Mouse (Mus musculus) G1E (cell line): Measurements from ENCODE around the gene Gm15448.
"Not testable (repeated sequence)": the region's sequence is repeated elsewhere in the genome, so short reads cannot be mapped to it uniquely, and the experiment has no call there.

Source experiments
- CTCF ChIP-seq: IDR thresholded peaks from 2 replicates; pipeline ENCODE4 v1.5.1; 2012; ENCODE audit warnings: low read depth, low read length, inconsistent platforms, mixed read lengths
- GATA1 ChIP-seq: IDR thresholded peaks from 2 replicates; pipeline ENCODE4 v1.6.1; 2012; ENCODE audit warnings: borderline replicate concordance, low read length, inconsistent platforms, mixed read lengths

DNA sequence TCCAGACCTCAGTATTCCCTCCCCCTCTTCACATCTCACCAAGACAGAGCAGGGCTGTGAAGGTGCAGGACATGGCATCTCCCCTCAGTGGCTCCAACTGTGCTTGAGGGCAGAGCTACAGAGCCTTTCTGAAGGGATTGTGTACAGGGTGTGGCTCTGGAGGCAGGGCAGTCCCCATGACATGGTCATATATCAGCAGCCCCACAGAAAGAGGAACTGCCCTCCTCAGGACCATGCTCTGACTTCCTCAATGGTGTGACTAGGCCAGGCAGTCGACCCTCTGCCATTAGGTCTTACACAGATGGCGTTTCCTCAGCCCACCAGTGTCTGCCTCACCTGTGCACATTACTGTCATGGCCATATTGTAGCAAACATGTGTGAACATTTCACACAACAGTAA is 19.5 kb upstream of the Gm15448 start, which contains the start of gene Pira2:
- TF ChIP-seq CTCF, GATA1: not testable (repeated sequence)
